Mouse (Mus musculus) Muller cell, postnatal 12 days (primary cell): ENCODE results near the gene Vav1.
"Not testable (repeated sequence)": the region's sequence is repeated elsewhere in the genome, so short reads cannot be mapped to it uniquely, and the experiment has no call there.

Experiments used
- DNase-seq: peaks from one replicate; pipeline ENCODE4 v3.0.0-alpha.2; 2015; ENCODE audit errors: inconsistent ontology term

Vav1 gene

GRCm38 (mm10) chr17:57251431-57251830, 27.5 kb upstream of the Vav1 start:
- DNase-seq, result no peak

GRCm38 (mm10) chr17:57253306-57253705, 25.6 kb upstream of the Vav1 start:
- DNase-seq, result no peak

GRCm38 (mm10) chr17:57255354-57255753, 23.5 kb upstream of the Vav1 start:
- DNase-seq, result no peak

GRCm38 (mm10) chr17:57256921-57257485, 21.9 kb upstream of the Vav1 start:
- no peak for DNase-seq

- DNase-seq, result no peak
Observed at GRCm38 (mm10) chr17:57258191-57258590, 20.7 kb upstream of the Vav1 start.

GRCm38 (mm10) chr17:57259742-57260141, 19.2 kb upstream of the Vav1 start:
- DNase-seq, result peak; percentile 47

- no peak for DNase-seq
Observed at GRCm38 (mm10) chr17:57260351-57260750, 18.5 kb upstream of the Vav1 start.

- DNase-seq, result no peak
Observed at GRCm38 (mm10) chr17:57261286-57261685, 17.6 kb upstream of the Vav1 start.

- no peak for DNase-seq
Observed at GRCm38 (mm10) chr17:57261796-57262195, 17.1 kb upstream of the Vav1 start.

GRCm38 (mm10) chr17:57262901-57263550, 15.9 kb upstream of the Vav1 start:
- no peak for DNase-seq

- no peak for DNase-seq
Observed at GRCm38 (mm10) chr17:57264164-57264563, 14.7 kb upstream of the Vav1 start.

- peak; percentile 19 for DNase-seq
Observed at GRCm38 (mm10) chr17:57264972-57265945, 13.6 kb upstream of the Vav1 start.

- no peak for DNase-seq
Observed at GRCm38 (mm10) chr17:57267556-57268126, 11.3 kb upstream of the Vav1 start.

- DNase-seq, result no peak
Observed at GRCm38 (mm10) chr17:57271301-57271700, 7.6 kb upstream of the Vav1 start.

- no peak for DNase-seq
Observed at GRCm38 (mm10) chr17:57273846-57274245, 5.1 kb upstream of the Vav1 start.

- no peak for DNase-seq
Observed at GRCm38 (mm10) chr17:57274686-57275085, 4.2 kb upstream of the Vav1 start.

- peak; percentile 93 for DNase-seq
Observed at GRCm38 (mm10) chr17:57275111-57275996, 3.5 kb upstream of the Vav1 start.

- DNase-seq, result no peak
Observed at GRCm38 (mm10) chr17:57275997-57276351, 2.9 kb upstream of the Vav1 start.

- peak; percentile 85 for DNase-seq
Observed at GRCm38 (mm10) chr17:57276634-57277121, 2.2 kb upstream of the Vav1 start.

GRCm38 (mm10) chr17:57277598-57278261, 1.2 kb upstream of the Vav1 start:
- not testable (repeated sequence) for DNase-seq
